Mouse (Mus musculus) liver, embryonic 14.5 days (tissue): ENCODE measurements around the gene Pde6d.

ENCODE experiments used
- CTCF ChIP-seq: IDR thresholded peaks from 2 replicates; pipeline ENCODE4 v1.5.1; 2016; ENCODE audit warnings: antibody characterized with exemption, low read depth, control low read depth
- EP300 ChIP-seq: IDR thresholded peaks from 2 replicates; pipeline ENCODE4 v1.6.1; 2016; ENCODE audit warnings: antibody characterized with exemption, low read depth

GRCm38 (mm10) chr1:86557872-86558271, 24.6 kb downstream of the Pde6d start:
- peak; percentile 30; the same call in 1 of the 2 replicates for TF ChIP-seq EP300
- TF ChIP-seq CTCF, result no peak
